Mouse (Mus musculus) stomach, postnatal 0 days (tissue): ENCODE measurements at regions not wholly inside any gene's neighbourhood (a gene's known extent, or its start where the extent isn't known, plus 50 kb on each side); places are given as distances from the start of the nearest gene placed in this dataset.

Source experiments
- ATAC-seq: fragments of 200-750 bp; cut with Nextera tagmentation; 2 replicates; pipeline ENCODE4 v1.8.0; 2017; ENCODE audit not compliant: low FRiP score, low TSS enrichment
- DNase-seq: peaks from one replicate; pipeline ENCODE4 v3.0.0-alpha.2; 2016; ENCODE audit warnings: low spot score
- H3K27ac ChIP-seq: fragments of 300-500 bp; sonication (generic); replicated peaks from 2 replicates; pipeline ENCODE4 v1.5.1; 2014; ENCODE audit warnings: mild to moderate bottlenecking, control low read depth
- H3K27me3 ChIP-seq: fragments of 300-500 bp; sonication (generic); 2 replicates; pipeline ENCODE4 v1.6.1; 2014; ENCODE audit warnings: low read length; ENCODE audit not compliant: control insufficient read depth, insufficient read depth
- H3K36me3 ChIP-seq: fragments of 300-500 bp; sonication (generic); 2 replicates; pipeline ENCODE4 v1.6.1; 2014; ENCODE audit warnings: low read length, mixed read lengths; ENCODE audit not compliant: control insufficient read depth, insufficient read depth
- H3K4me1 ChIP-seq: fragments of 300-500 bp; sonication (generic); replicated peaks from 2 replicates; pipeline ENCODE4 v1.6.1; 2014; ENCODE audit warnings: antibody characterized with exemption; ENCODE audit not compliant: control insufficient read depth, insufficient read depth
- H3K4me2 ChIP-seq: fragments of 300-500 bp; sonication (generic); replicated peaks from 2 replicates; pipeline ENCODE4 v1.6.1; 2014; ENCODE audit warnings: low read depth, mild to moderate bottlenecking, control low read depth, moderate library complexity
- H3K4me3 ChIP-seq: fragments of 300-500 bp; sonication (generic); 2 replicates; pipeline ENCODE4 v1.5.1; 2014; ENCODE audit warnings: low read depth, low read length, control low read depth
- H3K9ac ChIP-seq: fragments of 300-500 bp; sonication (generic); 2 replicates; pipeline ENCODE4 v1.6.1; 2014; ENCODE audit warnings: mild to moderate bottlenecking, low read length, control low read depth, mixed read lengths
- H3K9me3 ChIP-seq: fragments of 300-500 bp; sonication (generic); 2 replicates; pipeline ENCODE4 v1.6.1; 2016; ENCODE audit warnings: low read length; ENCODE audit not compliant: control insufficient read depth
- CTCF ChIP-seq: IDR thresholded peaks from 2 replicates; pipeline ENCODE4 v1.5.1; 2016; ENCODE audit warnings: antibody characterized with exemption, low read depth, mild to moderate bottlenecking, moderate library complexity
- EP300 ChIP-seq: optimal IDR thresholded peaks from 2 replicates; pipeline ENCODE3; 2016; ENCODE audit warnings: antibody characterized with exemption
- WGBS: fragments of 180-500 bp; shearing (Covaris S2); extraction: QIAGEN DNeasy Blood & Tissue Kit; methylation state at CpG from one replicate; pipeline ENCODE4 v1.1.7; 2014; 5-methylcytosine and 5-hydroxymethylcytosine counted together

DNA sequence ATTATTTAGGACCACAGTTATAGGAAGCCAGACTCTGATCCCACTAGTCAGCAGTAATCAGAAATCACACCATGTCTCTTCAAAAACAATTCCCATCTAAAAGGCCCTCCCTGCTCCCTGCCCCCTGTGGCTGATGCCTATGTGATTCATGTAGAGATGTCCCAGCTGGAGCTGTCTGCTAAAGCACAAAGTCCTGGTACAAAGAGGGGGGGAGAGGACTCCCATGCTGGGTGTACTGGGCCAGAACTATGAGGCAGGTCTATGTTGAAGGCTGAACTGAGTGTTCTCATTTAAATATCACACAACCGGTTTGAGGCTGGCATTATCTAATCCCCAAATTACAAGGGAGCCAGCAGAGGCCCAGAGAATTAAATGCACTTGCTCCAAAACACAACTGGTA is 88.2 kb downstream of the Chst1 start:
- Histone ChIP-seq H3K27me3 (no peaks in the 10 kb centered on the region), H3K4me2 (no peak overlapping the region), H3K4me1 (no peaks in the 10 kb centered on the region), H3K9ac (no peak overlapping the region), H3K4me3 (no peak overlapping the region), H3K36me3 (no peaks in the 10 kb centered on the region), H3K27ac (no peak overlapping the region), H3K9me3 (no peaks in the 10 kb centered on the region)
- DNase-seq, result no peak
- 38% methylated on average over 1 of the region's 1 CpGs for WGBS
- ATAC-seq, result no peak
- no peak for TF ChIP-seq CTCF
- TF ChIP-seq EP300, result no peak

DNA sequence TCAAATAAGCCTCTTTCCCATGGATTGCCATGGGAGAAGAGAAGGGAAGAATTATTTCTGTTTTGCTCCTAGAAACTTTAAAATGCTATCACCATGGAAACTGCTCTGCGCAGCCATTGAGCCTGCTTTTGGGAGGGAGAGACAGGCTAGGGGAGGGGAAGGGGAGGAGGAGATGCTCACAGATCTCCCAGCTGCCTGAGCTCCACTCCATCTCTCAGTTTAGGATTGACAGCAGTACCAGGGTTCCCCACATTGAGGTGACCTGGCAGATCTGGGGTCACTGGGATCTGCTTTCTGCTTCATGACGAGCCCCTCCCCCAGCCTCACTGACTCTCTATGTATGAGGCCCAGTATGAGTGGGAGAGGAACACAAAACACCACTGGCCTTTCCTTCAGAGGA is 89.7 kb downstream of the Chst1 start:
- no peak for TF ChIP-seq CTCF
- TF ChIP-seq EP300, result no peak
- DNase-seq, result no peak
- Histone ChIP-seq H3K4me2 (no peak overlapping the region), H3K27me3 (no peaks in the 10 kb centered on the region), H3K9me3 (no peaks in the 10 kb centered on the region), H3K36me3 (no peaks in the 10 kb centered on the region), H3K4me1 (no peaks in the 10 kb centered on the region), H3K4me3 (no peak overlapping the region), H3K27ac (no peak overlapping the region), H3K9ac (no peak overlapping the region)
- ATAC-seq, result no peak
- 45% methylated on average over 2 of the region's 2 CpGs for WGBS

DNA sequence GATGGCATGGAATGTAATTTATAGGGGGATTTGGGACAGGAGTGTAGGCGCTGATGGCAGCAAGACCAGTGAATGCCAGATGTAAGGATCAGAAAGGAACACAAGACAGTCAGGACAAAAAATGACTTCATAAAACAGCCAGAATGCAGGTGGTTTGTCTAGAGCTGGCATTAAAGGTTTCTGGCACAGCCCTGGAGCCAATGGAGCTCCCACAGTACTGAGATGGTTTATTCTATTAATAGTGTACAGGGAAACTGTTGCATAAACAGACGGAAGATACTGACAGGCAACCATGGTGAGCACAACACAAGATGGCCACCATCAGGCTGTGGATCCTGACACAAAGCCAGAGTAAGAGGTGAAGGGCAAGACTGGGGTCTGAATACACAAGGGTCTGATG is 90.8 kb downstream of the Chst1 start:
- H3K9ac ChIP-seq, result no peak overlapping the region
- H3K4me2 ChIP-seq, result no peak overlapping the region
- H3K27me3 ChIP-seq, result no peaks in the 10 kb centered on the region
- DNase-seq (no peak), ATAC-seq (no peak)
- H3K9me3 ChIP-seq, result no peaks in the 10 kb centered on the region
- H3K4me3 ChIP-seq, result no peak overlapping the region
- H3K4me1 ChIP-seq, result no peaks in the 10 kb centered on the region
- no peak overlapping the region for H3K27ac ChIP-seq
- H3K36me3 ChIP-seq, result no peaks in the 10 kb centered on the region
- 75% methylated on average over 2 of the region's 2 CpGs for WGBS
- TF ChIP-seq EP300, result no peak
- TF ChIP-seq CTCF, result no peak

DNA sequence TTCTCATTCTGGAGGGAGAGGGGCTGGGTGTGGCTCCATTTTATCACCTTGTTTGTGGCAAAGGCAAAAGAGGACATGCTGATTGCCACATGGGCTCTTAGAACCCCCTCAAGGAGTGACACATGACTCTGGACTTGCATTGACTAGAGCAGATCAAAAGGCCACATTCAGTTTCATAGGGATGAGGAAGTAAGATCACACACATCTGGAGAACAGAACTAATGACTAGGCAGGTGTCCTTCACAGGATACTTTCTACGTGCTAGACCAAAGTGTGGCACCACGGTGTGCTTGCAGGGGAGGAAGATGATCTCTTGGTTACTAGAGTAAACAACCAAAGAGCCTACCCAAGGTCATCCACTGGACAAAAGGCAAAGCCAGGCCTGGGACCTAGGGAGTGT is 91.9 kb downstream of the Chst1 start:
- Histone ChIP-seq H3K4me2 (no peak overlapping the region), H3K4me3 (no peak overlapping the region), H3K9me3 (no peaks in the 10 kb centered on the region), H3K27me3 (no peaks in the 10 kb centered on the region), H3K9ac (no peak overlapping the region), H3K4me1 (no peaks in the 10 kb centered on the region), H3K27ac (no peak overlapping the region), H3K36me3 (no peaks in the 10 kb centered on the region)
- no peak for ATAC-seq
- 65% methylated on average over 2 of the region's 2 CpGs for WGBS
- DNase-seq, result no peak
- TF ChIP-seq EP300 (no peak), CTCF (no peak)

DNA sequence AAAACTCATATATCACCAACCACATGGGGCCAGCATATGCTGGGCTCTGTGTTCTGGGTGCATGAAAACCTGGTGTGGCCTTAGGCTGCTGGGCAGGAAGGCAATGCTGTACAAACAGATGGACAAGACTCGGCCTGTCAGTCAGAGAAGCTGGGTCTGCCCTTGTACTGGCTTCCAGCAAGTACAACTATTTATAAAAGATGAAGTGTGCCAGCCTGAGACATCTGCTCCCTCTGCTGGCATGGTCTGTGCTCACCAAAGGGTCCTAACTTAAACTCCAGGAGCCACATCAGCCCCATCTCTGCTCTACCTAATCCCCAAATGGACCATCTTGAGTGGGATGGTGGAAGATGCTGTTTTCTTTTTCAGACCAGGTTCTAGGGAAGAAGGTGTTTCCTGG is 93.1 kb downstream of the Chst1 start:
- TF ChIP-seq CTCF (peak; percentile 27), EP300 (no peak)
- Histone ChIP-seq H3K9me3 (no peaks in the 10 kb centered on the region), H3K27ac (no peak overlapping the region), H3K27me3 (no peaks in the 10 kb centered on the region), H3K4me2 (no peak overlapping the region), H3K36me3 (no peaks in the 10 kb centered on the region), H3K4me1 (no peaks in the 10 kb centered on the region), H3K9ac (no peak overlapping the region), H3K4me3 (no peak overlapping the region)
- WGBS, result 65% methylated on average over 1 of the region's 1 CpGs
- ATAC-seq, result no peak
- DNase-seq, result no peak

DNA sequence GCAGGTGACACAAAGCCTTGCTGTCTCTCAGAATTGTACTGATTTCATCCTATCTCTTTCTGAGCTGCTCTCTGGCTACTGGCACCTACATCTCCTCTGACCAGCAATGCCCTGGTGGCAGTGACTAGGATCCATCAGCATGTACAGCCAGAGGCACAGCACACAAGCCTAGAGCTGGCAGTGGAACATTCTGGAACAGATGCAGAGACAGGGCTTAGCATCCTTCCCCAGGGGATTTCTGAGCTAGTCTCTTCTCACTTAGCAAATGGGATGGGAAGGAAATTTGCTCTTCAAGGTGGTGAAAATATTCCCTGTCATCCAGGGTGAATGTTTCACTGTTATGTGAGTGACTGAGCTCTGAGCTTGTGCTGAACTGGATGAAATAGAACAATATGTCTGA is 93.5 kb downstream of the Chst1 start:
- Histone ChIP-seq H3K27ac (no peak overlapping the region), H3K9me3 (no peaks in the 10 kb centered on the region), H3K4me3 (no peak overlapping the region), H3K9ac (no peak overlapping the region), H3K4me2 (no peak overlapping the region), H3K36me3 (no peaks in the 10 kb centered on the region), H3K27me3 (no peaks in the 10 kb centered on the region), H3K4me1 (no peaks in the 10 kb centered on the region)
- no peak for DNase-seq
- TF ChIP-seq CTCF, result no peak
- TF ChIP-seq EP300, result no peak
- no peak for ATAC-seq

DNA sequence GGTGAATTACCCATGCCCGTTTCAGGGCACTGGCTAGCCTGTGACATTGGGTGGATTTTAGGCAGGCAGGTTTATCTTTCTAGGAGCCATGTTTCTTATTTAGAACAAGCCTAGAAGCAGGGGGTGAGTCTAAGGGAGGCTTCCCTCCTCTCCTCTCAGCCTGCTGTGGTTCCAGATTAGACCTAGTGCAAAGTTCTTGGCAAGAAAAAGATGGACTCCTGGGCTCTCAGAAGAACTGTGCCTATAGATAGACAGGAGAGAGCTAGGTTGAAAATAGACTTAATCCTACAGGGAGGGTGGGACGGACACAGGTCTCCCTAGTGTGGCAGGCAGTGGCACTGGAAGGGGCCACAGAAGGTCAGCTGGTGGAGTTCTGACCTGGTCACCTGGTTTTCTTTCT is 95.3 kb downstream of the Chst1 start:
- Histone ChIP-seq H3K27ac (no peak overlapping the region), H3K36me3 (no peaks in the 10 kb centered on the region), H3K9ac (no peak overlapping the region), H3K9me3 (no peaks in the 10 kb centered on the region), H3K4me1 (no peaks in the 10 kb centered on the region), H3K4me2 (no peak overlapping the region), H3K4me3 (no peak overlapping the region), H3K27me3 (no peaks in the 10 kb centered on the region)
- 84% methylated on average over 2 of the region's 2 CpGs for WGBS
- no peak for TF ChIP-seq CTCF
- TF ChIP-seq EP300, result no peak
- DNase-seq (no peak), ATAC-seq (no peak)
